In the genomic region with DNA sequence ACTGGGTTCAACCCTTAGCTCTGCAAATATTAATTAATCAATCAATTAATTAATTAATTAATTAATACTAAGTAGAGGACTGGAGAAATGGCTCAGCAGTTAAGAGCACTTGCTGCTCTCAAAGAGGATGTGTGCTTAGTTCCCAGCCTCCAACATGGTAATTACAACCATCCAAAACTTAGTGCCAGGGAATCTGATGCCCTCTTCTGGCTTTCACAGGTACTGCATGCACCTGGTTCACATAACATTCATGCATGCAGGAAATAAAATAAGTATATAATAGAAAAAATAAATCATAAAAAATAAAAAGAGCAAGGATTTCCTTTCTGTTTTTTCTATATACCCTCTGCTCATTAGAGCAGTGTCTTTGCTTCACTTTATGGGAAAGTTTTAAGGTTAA, we compare ENCODE assay signal across 15 mouse cellular contexts.
DNase-seq lines count a peak whose midpoint lies in the region; ATAC-seq and TF ChIP-seq lines count a peak whose summit lies in the region.
"Had no signal": no experiment of that assay in that cellular context is flagged by ENCODE, and none has a peak within 500 bp of the region (broad histone marks: within the 10 kb centered on the region; RNA-seq: fewer than 3 reads in every experiment).

No protein-coding gene starts in this region.

- no peak for TF ChIP-seq EP300 in MEL (IDR thresholded peaks at IDR 0.05; ENCODE audit: low read depth in 1 of 2, low read length in 2 of 2)
- no peak for TF ChIP-seq EP300 in stomach, postnatal 0 days (optimal IDR thresholded peaks at IDR 0.05)

- no peak for DNase-seq in midbrain, postnatal 0 days (ENCODE audit: low spot score)
- DNase-seq in midbrain, embryonic 14.5 days = no peak
- DNase-seq in MEL (ENCODE audit: low read depth, low spot score) = peak; percentile 13
- no peak for DNase-seq in stomach, postnatal 0 days (ENCODE audit: low spot score)
- no peak for DNase-seq in urinary bladder, postnatal 25 days (ENCODE audit: low spot score)
- DNase-seq: cerebellum, postnatal 25 days; lung, adult 2 months; right cerebral cortex, adult 18-20 months; thymus, adult 18-20 months had no signal

- no peaks in the 10 kb centered on the region for H3K36me3 ChIP-seq in intestine, postnatal 0 days (ENCODE audit: control insufficient read depth, insufficient read depth)
- no peaks in the 10 kb centered on the region for H3K36me3 ChIP-seq in intestine, embryonic 15.5 days
- H3K36me3 ChIP-seq in midbrain, postnatal 0 days (ENCODE audit: insufficient read depth, low read length) = no peaks in the 10 kb centered on the region
- H3K36me3 ChIP-seq in midbrain, embryonic 14.5 days (ENCODE audit: control insufficient read depth, insufficient read depth, low read length) = no peaks in the 10 kb centered on the region
- H3K36me3 ChIP-seq in MEL (ENCODE audit: control insufficient read depth in 1 of 2, insufficient read depth in 2 of 2, low read length in 2 of 2) = no peaks in the 10 kb centered on the region
- no peaks in the 10 kb centered on the region for H3K36me3 ChIP-seq in stomach, postnatal 0 days (ENCODE audit: control insufficient read depth, insufficient read depth, low read length)
- H3K36me3 ChIP-seq: hindbrain, embryonic 10.5 days; limb, embryonic 13.5 days had no signal

- H3K4me1 ChIP-seq in intestine, postnatal 0 days (replicated peaks; ENCODE audit: control insufficient read depth, insufficient read depth, low read length) = no peaks in the 10 kb centered on the region
- no peaks in the 10 kb centered on the region for H3K4me1 ChIP-seq in intestine, embryonic 15.5 days (replicated peaks)
- 0 out of 2 replicates have a peak, but pooled peaks cover 3% of the 10 kb centered on the region for H3K4me1 ChIP-seq in midbrain, postnatal 0 days (ENCODE audit: insufficient read depth, low read length)
- peaks cover 13% of the 10 kb centered on the region for H3K4me1 ChIP-seq in midbrain, embryonic 14.5 days (ENCODE audit: control insufficient read depth, insufficient read depth, low read length)
- no peaks in the 10 kb centered on the region for H3K4me1 ChIP-seq in MEL (ENCODE audit: control insufficient read depth in 1 of 2, insufficient read depth in 2 of 2, low read length in 2 of 2)
- H3K4me1 ChIP-seq in stomach, postnatal 0 days (replicated peaks; ENCODE audit: control insufficient read depth, insufficient read depth) = no peaks in the 10 kb centered on the region
- H3K4me1 ChIP-seq: limb, embryonic 13.5 days had no signal

- H3K9me3 ChIP-seq in intestine, postnatal 0 days (ENCODE audit: control insufficient read depth) = no peaks in the 10 kb centered on the region
- H3K9me3 ChIP-seq in intestine, embryonic 15.5 days = no peaks in the 10 kb centered on the region
- H3K9me3 ChIP-seq in midbrain, postnatal 0 days (ENCODE audit: low read length) = no peaks in the 10 kb centered on the region
- H3K9me3 ChIP-seq in midbrain, embryonic 14.5 days (ENCODE audit: control insufficient read depth, low read length) = no peaks in the 10 kb centered on the region
- no peaks in the 10 kb centered on the region for H3K9me3 ChIP-seq in MEL (replicated peaks; ENCODE audit: insufficient read depth, low read length)
- H3K9me3 ChIP-seq in stomach, postnatal 0 days (ENCODE audit: control insufficient read depth, low read length) = no peaks in the 10 kb centered on the region
- H3K9me3 ChIP-seq: hindbrain, embryonic 10.5 days; limb, embryonic 13.5 days had no signal

- no peaks in the 10 kb centered on the region for H3K27me3 ChIP-seq in intestine, postnatal 0 days (replicated peaks; ENCODE audit: control insufficient read depth, insufficient read depth, low read length)
- no peaks in the 10 kb centered on the region for H3K27me3 ChIP-seq in intestine, embryonic 15.5 days (replicated peaks)
- H3K27me3 ChIP-seq in midbrain, postnatal 0 days (ENCODE audit: insufficient read depth, low read length) = no peaks in the 10 kb centered on the region
- H3K27me3 ChIP-seq in midbrain, embryonic 14.5 days (ENCODE audit: control insufficient read depth, insufficient read depth, low read length) = no peaks in the 10 kb centered on the region
- no peaks in the 10 kb centered on the region for H3K27me3 ChIP-seq in MEL (ENCODE audit: control insufficient read depth in 1 of 2, insufficient read depth in 2 of 2, low read length in 2 of 2)
- no peaks in the 10 kb centered on the region for H3K27me3 ChIP-seq in stomach, postnatal 0 days (ENCODE audit: control insufficient read depth, insufficient read depth, low read length)
- H3K27me3 ChIP-seq: limb, embryonic 13.5 days had no signal

- peak; percentile 11 for TF ChIP-seq RAD21 in MEL (IDR thresholded peaks at IDR 0.05; ENCODE audit: low read depth, low read length)

- no peak overlapping the region for H3K27ac ChIP-seq in intestine, postnatal 0 days (ENCODE audit: low read depth, low read length)
- H3K27ac ChIP-seq in intestine, embryonic 15.5 days = no peak overlapping the region
- no peak overlapping the region for H3K27ac ChIP-seq in midbrain, postnatal 0 days (ENCODE audit: low read depth, low read length)
- no peak overlapping the region for H3K27ac ChIP-seq in midbrain, embryonic 14.5 days (replicated peaks; ENCODE audit: low read depth, low read length)
- no peak overlapping the region for H3K27ac ChIP-seq in MEL (ENCODE audit: control insufficient read depth, low read depth, low read length)
- no peak overlapping the region for H3K27ac ChIP-seq in stomach, postnatal 0 days (replicated peaks)
- H3K27ac ChIP-seq: hindbrain, embryonic 10.5 days; limb, embryonic 13.5 days had no signal

- peak; percentile 54 for TF ChIP-seq CTCF in intestine, postnatal 0 days (IDR thresholded peaks at IDR 0.05; ENCODE audit: low read depth)
- peak; percentile 57 for TF ChIP-seq CTCF in midbrain, postnatal 0 days (IDR thresholded peaks at IDR 0.05)
- TF ChIP-seq CTCF in MEL (IDR thresholded peaks at IDR 0.05 in 2 of 3, conservative IDR thresholded peaks at IDR 0.05 in 1 of 3; ENCODE audit: control insufficient read depth in 1 of 3, insufficient read depth in 1 of 3, low read depth in 2 of 3, low read length in 3 of 3, poor library complexity in 1 of 3, severe bottlenecking in 1 of 3) = peak; percentile 3 to 26 (median 6); a peak in 2 of 6 replicates
- TF ChIP-seq CTCF in stomach, postnatal 0 days (IDR thresholded peaks at IDR 0.05; ENCODE audit: low read depth) = peak; percentile 48

- ATAC-seq in intestine, postnatal 0 days = no peak
- no peak for ATAC-seq in intestine, embryonic 15.5 days
- ATAC-seq in midbrain, postnatal 0 days (ENCODE audit: low FRiP score) = no peak
- no peak for ATAC-seq in midbrain, embryonic 14.5 days (ENCODE audit: low FRiP score, low TSS enrichment)
- no peak for ATAC-seq in stomach, postnatal 0 days (ENCODE audit: low FRiP score, low TSS enrichment)
- ATAC-seq: intestine, embryonic 16.5 days; midbrain, embryonic 16.5 days had no signal

- H3K4me3 ChIP-seq in intestine, postnatal 0 days (ENCODE audit: low read depth, low read length) = no peak overlapping the region
- H3K4me3 ChIP-seq in intestine, embryonic 15.5 days (replicated peaks) = no peak overlapping the region
- H3K4me3 ChIP-seq in midbrain, postnatal 0 days (ENCODE audit: low read depth, low read length) = no peak overlapping the region
- no peak overlapping the region for H3K4me3 ChIP-seq in midbrain, embryonic 14.5 days (replicated peaks; ENCODE audit: low read depth, low read length)
- no peak overlapping the region for H3K4me3 ChIP-seq in MEL (ENCODE audit: control insufficient read depth in 1 of 2, insufficient read depth in 1 of 2, low read depth in 2 of 2, low read length in 2 of 2)
- H3K4me3 ChIP-seq in stomach, postnatal 0 days (ENCODE audit: low read depth, low read length) = no peak overlapping the region
- H3K4me3 ChIP-seq: hindbrain, embryonic 10.5 days; limb, embryonic 13.5 days had no signal

- TF ChIP-seq POLR2A in MEL (IDR thresholded peaks at IDR 0.05; ENCODE audit: control insufficient read depth in 1 of 2, insufficient read depth in 1 of 2, low read depth in 1 of 2, low read length in 2 of 2, poor library complexity in 1 of 2) = no peak

- no peak overlapping the region for H3K4me2 ChIP-seq in intestine, postnatal 0 days (replicated peaks; ENCODE audit: low read depth)
- H3K4me2 ChIP-seq in intestine, embryonic 15.5 days (replicated peaks) = no peak overlapping the region
- H3K4me2 ChIP-seq in midbrain, postnatal 0 days (ENCODE audit: low read depth, low read length, poor library complexity, severe bottlenecking) = no peak overlapping the region
- H3K4me2 ChIP-seq in midbrain, embryonic 14.5 days (ENCODE audit: low read length) = no peak overlapping the region
- no peak overlapping the region for H3K4me2 ChIP-seq in stomach, postnatal 0 days (replicated peaks; ENCODE audit: low read depth)
- H3K4me2 ChIP-seq: limb, embryonic 13.5 days had no signal

- no peak overlapping the region for H3K9ac ChIP-seq in intestine, postnatal 0 days (ENCODE audit: low read depth, low read length)
- H3K9ac ChIP-seq in intestine, embryonic 15.5 days = no peak overlapping the region
- H3K9ac ChIP-seq in midbrain, postnatal 0 days (replicated peaks; ENCODE audit: low read length, poor library complexity, severe bottlenecking) = no peak overlapping the region
- no peak overlapping the region for H3K9ac ChIP-seq in midbrain, embryonic 14.5 days (replicated peaks; ENCODE audit: low read length)
- no peak overlapping the region for H3K9ac ChIP-seq in MEL (ENCODE audit: control insufficient read depth, low read depth, low read length, poor library complexity, severe bottlenecking)
- H3K9ac ChIP-seq in stomach, postnatal 0 days (ENCODE audit: low read length) = no peak overlapping the region
- H3K9ac ChIP-seq: limb, embryonic 13.5 days had no signal

- no peaks in the 10 kb centered on the region for H3K79me2 ChIP-seq in MEL (ENCODE audit: control insufficient read depth, insufficient read depth, low read length, poor library complexity)

TF ChIP-seq in MEL, 35 proteins besides CTCF, POLR2A, EP300 and RAD21:
- TF ChIP-seq TCF12 (IDR thresholded peaks at IDR 0.05; ENCODE audit: low read depth, low read length) (no peak), SMC3 (IDR thresholded peaks at IDR 0.05; ENCODE audit: low read depth, low read length) (peak; percentile 36)

Comparison
In these comparisons a context has a peak if more than half of its experiments do, and no peak if none do; other contexts are left out.
1. CTCF ChIP-seq: peak in every context shown above with its lines; median percentile 57 in midbrain, postnatal 0 days; 54 in intestine, postnatal 0 days; 48 in stomach, postnatal 0 days; 6 in MEL.